Mouse (Mus musculus): Measurements from ENCODE around the gene Cnksr3. TPM values are rescaled to one million over a fixed set of nuclear protein-coding genes. Genes with fewer than 3 reads are reported as not detected.

Cnksr3 gene
- polyA plus RNA-seq, 1 experiment: 5.0 TPM

DNA sequence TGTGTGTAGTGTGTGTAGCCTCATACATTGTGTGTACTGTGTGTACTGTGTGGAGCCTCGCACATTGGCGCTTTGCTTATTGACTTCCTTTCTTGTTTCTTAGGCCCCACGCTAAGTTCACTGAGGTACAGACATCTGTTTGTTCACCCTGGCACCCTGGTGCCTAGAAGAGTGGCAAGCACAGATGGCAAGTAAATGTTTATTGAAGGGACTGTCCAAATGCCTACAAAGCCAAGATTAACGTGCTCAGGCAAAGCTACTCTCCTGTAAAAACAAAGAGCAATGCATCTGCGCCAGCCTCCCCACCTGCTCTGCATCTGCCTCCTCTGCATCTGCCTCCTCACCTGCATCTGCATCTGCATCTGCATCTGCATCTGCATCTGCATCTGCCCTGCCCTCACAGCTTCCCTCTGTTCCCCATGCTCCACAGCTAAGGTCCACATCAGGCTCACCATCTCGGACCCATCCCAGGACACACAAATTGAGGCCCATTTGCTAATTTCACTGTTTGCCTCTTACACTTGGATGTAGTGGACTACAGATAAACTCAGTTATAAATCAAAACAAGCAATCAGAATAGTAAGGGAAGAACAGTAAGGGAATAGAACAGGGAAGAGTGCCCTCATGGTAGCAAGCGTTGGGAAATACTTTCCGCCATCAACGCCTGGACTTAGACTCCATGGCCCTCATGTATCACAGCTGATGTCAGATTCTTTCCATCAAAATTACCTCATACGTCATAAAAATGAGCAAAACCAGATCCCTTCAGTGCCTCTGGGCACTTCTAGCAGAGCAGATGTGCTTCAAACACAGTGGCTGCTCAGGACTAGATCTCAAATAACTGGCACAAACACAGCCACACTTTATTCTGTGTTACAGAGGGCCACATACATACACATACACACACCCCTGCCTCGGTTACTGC lies 62.1 kb downstream of the Cnksr3 start:
- no peak for DNase-seq (ENCODE audit: extremely low spot score in 1 of 2, low spot score in 1 of 2)

GRCm38 (mm10) chr10:7145614-7146013 lies 66.4 kb downstream of the Cnksr3 start:
- DNase-seq (ENCODE audit: extremely low spot score in 1 of 2, low spot score in 1 of 2): no peak

DNA sequence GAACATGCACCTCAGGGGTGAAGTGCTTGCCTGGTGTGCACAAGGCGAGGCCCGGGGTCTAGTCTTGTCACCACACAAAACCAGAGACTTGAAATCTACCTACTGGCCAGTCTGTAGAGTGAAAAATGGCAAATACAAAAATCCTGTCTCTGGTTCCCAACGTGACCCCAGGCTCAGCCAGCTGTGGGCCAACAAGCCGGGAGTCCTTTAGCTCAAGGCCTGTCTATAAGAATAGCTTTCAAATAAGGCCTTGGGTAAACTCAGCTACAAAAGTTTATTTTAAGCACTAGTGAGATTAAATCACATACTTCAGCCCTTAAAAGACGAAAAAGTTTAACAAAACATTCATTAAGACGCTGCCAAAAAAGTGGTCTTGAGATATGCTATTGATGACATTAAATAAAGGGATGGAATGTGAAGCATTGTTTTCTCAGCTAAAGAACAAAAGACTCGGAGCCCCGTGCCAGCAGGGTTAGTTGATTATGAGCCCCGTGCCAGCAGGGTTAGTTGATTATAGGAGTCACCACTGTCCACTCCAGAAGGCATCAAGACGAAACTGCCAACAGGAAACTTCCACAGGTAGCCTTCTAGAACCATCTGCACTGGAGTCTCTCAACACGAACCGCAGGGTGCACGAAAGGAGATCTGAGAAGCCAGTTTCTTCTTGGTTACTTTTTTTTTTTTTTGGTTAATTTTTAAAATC lies 67.8 kb downstream of the Cnksr3 start:
- no peak for DNase-seq (ENCODE audit: extremely low spot score in 1 of 2, low spot score in 1 of 2)

DNA sequence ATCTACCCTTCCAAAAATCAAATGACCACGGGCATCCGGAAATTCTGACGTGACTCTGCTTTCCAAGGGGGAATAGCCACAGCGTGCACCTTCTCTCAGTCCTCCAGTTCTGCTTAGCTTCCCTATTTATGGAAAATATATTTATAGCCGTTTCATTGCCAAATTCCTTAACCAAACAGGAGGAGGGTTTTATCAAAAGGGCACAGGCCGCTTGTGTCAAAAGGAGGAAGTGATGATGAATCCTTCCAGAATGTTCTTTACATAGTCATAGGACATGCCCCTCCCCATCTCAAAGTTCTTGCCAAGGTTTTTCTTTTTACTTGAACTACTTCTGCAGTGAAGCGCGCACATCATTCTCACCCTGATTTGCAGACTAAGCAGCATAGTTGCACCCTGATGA lies 69.8 kb downstream of the Cnksr3 start:
- no peak for DNase-seq (ENCODE audit: extremely low spot score in 1 of 2, low spot score in 1 of 2)

- DNase-seq (ENCODE audit: extremely low spot score in 1 of 2, low spot score in 1 of 2): no peak
Measured at GRCm38 (mm10) chr10:7140282-7140681, 71.8 kb downstream of the Cnksr3 start.

- no peak for DNase-seq (ENCODE audit: extremely low spot score in 1 of 2, low spot score in 1 of 2)
Measured at GRCm38 (mm10) chr10:7138049-7138448, 74.0 kb downstream of the Cnksr3 start.

- DNase-seq (ENCODE audit: extremely low spot score in 1 of 2, low spot score in 1 of 2): no peak
Measured at GRCm38 (mm10) chr10:7135751-7136150, 76.3 kb downstream of the Cnksr3 start.

- DNase-seq (ENCODE audit: extremely low spot score in 1 of 2, low spot score in 1 of 2): no peak
Measured at GRCm38 (mm10) chr10:7133005-7133404, 79.0 kb downstream of the Cnksr3 start.

DNA sequence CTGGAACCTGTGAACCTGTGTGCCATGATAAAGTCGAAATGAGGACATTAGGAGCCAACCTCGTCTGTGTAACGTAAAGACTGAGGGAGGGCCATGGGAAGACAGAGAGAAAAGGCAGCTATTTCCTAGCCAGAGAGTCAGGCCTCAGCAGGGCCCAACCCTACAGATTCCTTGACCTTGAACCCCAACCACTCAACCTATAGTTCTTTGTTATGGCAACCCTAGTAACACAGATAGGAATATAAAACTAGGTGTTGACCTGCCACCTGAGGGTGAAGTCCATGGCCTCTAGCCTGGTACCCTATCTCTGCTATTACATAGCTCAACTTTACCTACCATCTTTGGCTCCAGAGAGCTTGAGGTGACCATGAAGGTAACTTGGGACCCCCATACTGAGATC lies 80.6 kb downstream of the Cnksr3 start:
- DNase-seq (ENCODE audit: extremely low spot score in 1 of 2, low spot score in 1 of 2): no peak

GRCm38 (mm10) chr10:7127828-7128227 lies 84.2 kb downstream of the Cnksr3 start:
- DNase-seq (ENCODE audit: extremely low spot score in 1 of 2, low spot score in 1 of 2): no peak

- no peak for DNase-seq (ENCODE audit: extremely low spot score in 1 of 2, low spot score in 1 of 2)
Measured at GRCm38 (mm10) chr10:7126882-7127281, 85.2 kb downstream of the Cnksr3 start.

- no peak for DNase-seq (ENCODE audit: extremely low spot score in 1 of 2, low spot score in 1 of 2)
Measured at GRCm38 (mm10) chr10:7126287-7126686, 85.8 kb downstream of the Cnksr3 start.

- DNase-seq (ENCODE audit: extremely low spot score in 1 of 2, low spot score in 1 of 2): peak; percentile 46 to 73
Measured at GRCm38 (mm10) chr10:7124993-7125392, 87.0 kb downstream of the Cnksr3 start.

GRCm38 (mm10) chr10:7122294-7122693 lies 89.7 kb downstream of the Cnksr3 start:
- no peak for DNase-seq (ENCODE audit: extremely low spot score in 1 of 2, low spot score in 1 of 2)

- DNase-seq (ENCODE audit: extremely low spot score in 1 of 2, low spot score in 1 of 2): no peak
Measured at GRCm38 (mm10) chr10:7120206-7120605, 91.8 kb downstream of the Cnksr3 start.

- peak; percentile 20 to 69 for DNase-seq (ENCODE audit: extremely low spot score in 1 of 2, low spot score in 1 of 2)
Measured at GRCm38 (mm10) chr10:7118258-7119077, 93.6 kb downstream of the Cnksr3 start.

GRCm38 (mm10) chr10:7117785-7118184 lies 94.3 kb downstream of the Cnksr3 start:
- DNase-seq (ENCODE audit: extremely low spot score in 1 of 2, low spot score in 1 of 2): no peak

- no peak for DNase-seq (ENCODE audit: extremely low spot score in 1 of 2, low spot score in 1 of 2)
Measured at GRCm38 (mm10) chr10:7114796-7115195, 97.2 kb downstream of the Cnksr3 start.

- no peak for DNase-seq (ENCODE audit: extremely low spot score in 1 of 2, low spot score in 1 of 2)
Measured at GRCm38 (mm10) chr10:7113747-7114146, 98.3 kb downstream of the Cnksr3 start.

DNA sequence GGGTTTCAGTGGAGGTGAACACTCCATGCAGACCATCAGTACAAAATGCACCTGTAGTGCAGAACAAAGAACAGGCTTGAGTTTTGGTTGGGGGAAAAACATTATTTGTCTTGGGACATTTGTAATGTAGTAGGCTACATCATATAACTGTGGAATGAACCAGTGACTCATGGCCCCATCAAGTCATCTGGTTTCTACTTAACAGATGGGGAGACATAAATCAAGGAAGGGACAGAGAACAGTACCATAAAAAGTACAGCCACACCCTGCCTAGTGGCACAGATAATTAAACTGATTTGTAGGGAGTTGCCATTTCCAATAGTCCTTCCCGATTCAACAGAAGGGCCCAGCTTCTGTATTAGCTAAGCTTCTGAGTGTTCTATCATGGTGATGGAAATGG lies 98.9 kb downstream of the Cnksr3 start:
- DNase-seq (ENCODE audit: extremely low spot score in 1 of 2, low spot score in 1 of 2): no peak

DNA sequence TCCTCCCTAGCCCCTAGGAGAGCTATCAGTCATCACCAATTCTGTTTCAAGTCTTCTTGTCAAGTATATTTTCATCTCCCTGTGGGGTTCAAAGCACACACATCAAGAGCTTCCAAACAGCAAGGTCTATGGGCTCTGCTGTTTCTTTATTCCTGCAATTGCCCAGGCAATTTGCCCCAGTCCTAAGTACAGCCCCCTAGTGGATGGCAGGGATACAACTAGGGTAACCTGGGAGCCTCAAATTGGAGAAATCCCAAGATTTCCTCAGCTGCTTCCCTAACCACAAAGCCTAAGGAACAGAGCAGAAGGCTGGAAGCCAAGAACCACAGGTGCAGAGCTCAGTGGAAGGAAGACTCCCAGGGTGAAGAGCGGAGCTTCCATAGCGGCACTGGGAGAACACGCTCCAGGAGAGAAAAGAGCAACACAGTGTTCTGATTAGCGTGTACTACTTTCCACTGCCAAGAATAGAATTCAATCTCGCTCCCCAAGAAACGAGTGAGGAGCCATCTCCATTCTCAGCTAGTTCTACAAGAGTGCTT lies 100.5 kb downstream of the Cnksr3 start:
- peak in 1 of 2 experiments; percentile 41 for DNase-seq (ENCODE audit: extremely low spot score in 1 of 2, low spot score in 1 of 2)
